Mouse (Mus musculus): ENCODE measurements at regions not wholly inside any gene's neighbourhood (a gene's known extent, or its start where the extent isn't known, plus 50 kb on each side); places are given as distances from the start of the nearest gene placed in this dataset.
A peak's percentile ranks its signal among the peaks of the same experiment; 100 is the strongest.

- no peak for DNase-seq (ENCODE audit: low spot score in 2 of 2)
These were observed 74.9 kb upstream of the Hes1 start for GRCm38 (mm10) chr16:29989308-29989707.

GRCm38 (mm10) chr16:29990393-29990792 is 73.8 kb upstream of the Hes1 start:
- DNase-seq (ENCODE audit: low spot score in 2 of 2): no peak

DNA sequence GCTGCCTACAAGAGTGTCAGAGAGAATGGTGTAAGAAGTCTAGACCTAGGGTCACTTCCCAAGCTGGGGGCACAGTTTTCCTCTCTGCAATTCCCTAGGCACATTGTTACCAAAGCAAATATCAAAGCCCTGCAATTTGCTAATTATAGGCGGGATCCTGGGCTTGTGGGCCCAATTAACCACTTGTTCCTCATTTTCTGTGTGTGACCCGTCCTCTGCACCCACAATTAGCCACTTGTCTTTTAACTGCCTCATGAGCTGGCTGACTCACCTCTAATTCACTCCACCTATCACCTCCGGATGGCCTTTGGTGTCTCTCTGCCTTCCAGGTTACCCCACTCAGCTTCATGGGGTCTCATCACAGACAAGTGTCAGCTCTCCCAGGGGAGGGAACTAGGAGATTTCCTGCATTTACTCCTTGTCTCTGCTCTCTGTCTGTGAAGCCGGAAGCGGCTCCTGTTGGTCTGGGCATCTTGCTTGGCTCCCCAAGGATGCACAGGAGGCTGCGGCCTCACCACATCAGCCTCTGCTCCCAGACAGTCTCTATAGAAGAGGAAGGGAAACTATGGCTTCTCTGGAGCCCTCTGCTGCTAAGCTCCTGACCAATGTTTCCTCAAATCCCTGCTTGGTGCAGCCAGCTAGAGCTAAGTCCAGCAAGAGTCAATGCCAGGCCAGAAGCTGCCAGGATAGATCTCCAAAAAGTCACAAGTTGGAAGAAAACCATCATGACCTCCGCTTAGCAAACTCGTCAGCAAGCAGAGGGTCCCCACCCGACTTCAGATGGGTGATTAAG is 73.2 kb upstream of the Hes1 start:
- no peak for DNase-seq (ENCODE audit: low spot score in 2 of 2)

DNA sequence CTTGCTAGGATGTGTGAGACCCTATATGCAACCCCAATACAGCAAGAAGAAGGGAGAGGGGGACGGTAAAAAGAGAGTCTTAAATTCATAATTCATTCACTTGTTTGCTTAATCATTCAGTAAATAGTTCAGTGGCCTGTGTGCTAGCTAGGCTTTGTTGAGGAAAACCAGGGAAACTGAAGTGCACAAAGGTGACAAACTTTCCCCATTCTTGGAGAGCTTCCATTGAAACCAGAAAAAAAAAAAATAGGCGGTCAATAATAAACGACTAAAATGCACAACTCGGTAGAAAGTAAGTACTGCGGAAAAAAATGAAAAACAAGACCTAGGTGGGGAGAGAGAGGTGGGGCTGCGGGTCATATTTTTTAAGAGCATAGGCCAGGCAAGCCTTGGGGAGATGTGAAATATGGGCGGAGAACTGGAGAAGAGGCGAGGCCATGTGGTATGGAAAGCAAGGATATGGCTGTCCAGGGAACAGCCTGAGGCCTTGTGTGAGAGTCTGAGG is 72.3 kb upstream of the Hes1 start:
- DNase-seq (ENCODE audit: low spot score in 2 of 2): no peak

GRCm38 (mm10) chr16:29993111-29993510 is 71.1 kb upstream of the Hes1 start:
- DNase-seq (ENCODE audit: low spot score in 2 of 2): no peak

DNA sequence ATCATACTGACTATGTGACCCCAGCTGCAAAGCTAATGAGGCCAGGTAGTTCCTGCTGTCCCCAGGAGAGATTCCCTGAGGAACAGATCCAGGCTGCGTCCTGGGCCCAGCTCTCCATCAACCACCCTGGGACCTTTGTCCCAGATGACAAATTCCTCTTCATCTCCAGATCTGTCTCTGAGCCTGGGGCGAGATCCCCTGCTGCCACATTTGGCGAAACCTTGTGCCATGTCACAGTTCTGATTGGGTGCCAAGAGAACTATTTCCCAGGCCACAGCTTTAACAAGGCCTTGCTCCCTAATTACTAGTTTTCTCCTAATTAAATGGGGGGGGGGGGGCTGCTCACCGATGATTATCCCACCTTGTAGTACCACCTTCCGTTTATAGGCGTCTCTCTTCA is 70.6 kb upstream of the Hes1 start:
- no peak for DNase-seq (ENCODE audit: low spot score in 2 of 2)

GRCm38 (mm10) chr16:29996139-29997069 is 67.8 kb upstream of the Hes1 start:
- peak; percentile 50 to 71 for DNase-seq (ENCODE audit: low spot score in 2 of 2)

DNA sequence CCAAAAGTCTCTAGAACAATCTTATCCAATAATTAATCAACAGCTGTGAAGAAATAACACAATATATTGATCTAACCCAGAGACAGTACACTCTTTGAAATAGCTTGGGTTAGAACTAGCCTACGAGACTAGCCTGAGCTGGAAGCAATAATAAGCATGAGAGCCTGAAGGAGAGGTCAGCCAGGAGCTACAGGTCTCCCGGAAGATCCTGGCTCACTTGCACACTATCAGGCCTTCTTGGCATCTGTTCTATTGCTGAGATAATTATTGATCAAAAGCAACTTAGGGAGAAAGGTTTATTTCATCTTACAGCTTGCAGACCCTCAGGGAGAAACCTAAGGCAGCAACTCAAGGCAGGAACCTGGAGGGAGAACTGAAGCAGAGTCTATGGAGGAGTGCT is 64.0 kb upstream of the Hes1 start:
- DNase-seq (ENCODE audit: low spot score in 2 of 2): no peak

DNA sequence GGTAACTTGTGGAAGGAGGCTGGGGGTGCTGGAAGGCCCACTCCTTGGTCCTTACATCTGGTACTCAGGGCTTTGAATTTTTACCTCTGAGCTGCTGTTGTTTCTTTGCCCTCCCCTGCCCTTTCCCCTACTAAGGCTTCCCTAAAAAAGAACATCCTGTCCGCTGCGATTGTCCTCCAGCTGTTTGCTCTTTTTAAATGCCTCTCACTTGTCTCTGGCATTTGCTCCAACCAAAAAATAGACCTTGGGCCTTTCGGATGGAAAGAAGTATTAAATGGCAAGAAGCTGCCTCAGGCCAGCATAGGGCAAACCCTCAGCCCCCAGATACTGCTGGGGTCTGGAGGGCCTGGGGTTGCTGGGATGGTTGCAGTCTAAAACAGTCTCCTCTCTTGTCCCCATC is 59.1 kb upstream of the Hes1 start:
- no peak for DNase-seq (ENCODE audit: low spot score in 2 of 2)

- no peak for DNase-seq (ENCODE audit: low spot score in 2 of 2)
These were observed 57.4 kb upstream of the Hes1 start for GRCm38 (mm10) chr16:30006826-30007225.

DNA sequence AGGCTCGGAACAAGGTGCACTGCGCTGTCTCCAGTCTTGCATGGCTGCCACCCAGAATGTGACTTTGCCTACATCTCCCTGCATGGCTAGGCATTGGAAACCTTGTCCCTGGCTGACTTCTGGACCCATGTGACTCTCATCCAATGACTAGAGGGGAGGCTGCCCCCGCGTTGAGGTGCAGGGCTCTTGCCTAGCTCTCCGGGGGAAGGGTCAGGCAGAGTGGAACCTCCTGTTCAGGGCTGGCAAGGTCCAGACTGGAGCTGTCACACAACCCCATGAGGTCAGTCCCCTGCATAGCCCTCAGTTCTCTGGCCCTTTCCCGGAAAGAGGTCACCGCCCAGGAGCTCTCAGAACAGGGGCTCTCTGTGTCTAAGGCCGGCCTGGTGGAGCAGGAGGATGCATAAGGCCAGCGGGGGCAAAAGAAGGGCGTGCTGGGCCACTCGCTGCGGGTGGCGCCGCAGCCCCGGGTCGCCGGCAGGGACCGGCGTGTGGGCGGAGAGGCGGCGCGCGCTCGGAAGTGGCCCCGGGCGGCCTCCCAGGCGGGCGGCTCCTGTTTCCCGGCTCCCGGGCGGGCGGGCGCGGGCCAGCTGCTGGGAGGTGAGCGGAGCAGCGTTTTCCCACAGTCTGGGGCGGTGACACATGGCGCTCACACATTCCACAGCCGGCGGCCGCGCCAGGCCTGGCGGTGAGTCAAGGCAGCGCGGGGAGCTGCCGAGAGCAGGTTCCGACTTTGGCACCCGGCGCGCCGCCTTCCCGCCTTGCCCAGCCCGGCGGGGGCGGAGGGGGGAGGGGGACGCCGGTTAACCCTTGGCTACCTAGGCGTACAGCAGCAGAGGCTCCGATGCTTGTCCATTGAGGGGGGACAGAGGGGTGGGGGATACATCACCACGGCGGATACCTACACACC is 55.5 kb upstream of the Hes1 start:
- DNase-seq (ENCODE audit: low spot score in 2 of 2): peak; percentile 87 to 94

- DNase-seq (ENCODE audit: low spot score in 2 of 2): peak in 1 of 2 experiments; percentile 42
These were observed 54.5 kb upstream of the Hes1 start for GRCm38 (mm10) chr16:30009521-30010186.

DNA sequence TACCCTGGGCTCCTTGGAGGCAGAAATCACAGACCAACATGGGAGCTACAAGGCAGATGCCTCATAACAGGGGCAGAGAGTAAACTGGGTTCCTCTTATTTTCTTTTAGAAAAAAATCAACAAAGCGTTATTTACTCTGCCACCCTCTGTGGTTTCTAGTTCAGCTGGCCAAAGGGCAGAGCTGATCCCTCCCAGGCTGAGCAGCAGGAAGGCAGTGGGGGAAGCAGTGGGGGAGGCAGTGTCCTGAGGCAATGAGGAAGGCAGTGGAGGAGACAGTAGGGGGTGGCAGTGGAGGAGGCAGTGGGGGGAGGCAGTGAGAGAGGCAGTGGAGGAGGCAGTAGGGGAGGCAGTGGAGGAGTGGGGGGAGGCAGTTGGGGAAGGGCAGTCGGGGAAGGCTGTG is 51.1 kb upstream of the Hes1 start:
- no peak for DNase-seq (ENCODE audit: low spot score in 2 of 2)

GRCm38 (mm10) chr16:30013943-30014342 is 50.2 kb upstream of the Hes1 start:
- no peak for DNase-seq (ENCODE audit: low spot score in 2 of 2)

Data from gastrocnemius, adult 8-10 months (tissue).